Mouse (Mus musculus) embryonic facial prominence, embryonic 13.5 days (tissue): ENCODE measurements around the gene Slc16a9. TPM values are rescaled to one million over a fixed set of nuclear protein-coding genes. Genes with fewer than 3 reads are reported as not detected.
A peak's percentile ranks its signal among the peaks of the same experiment; 100 is the strongest.

Experiments
- ATAC-seq: fragments of 200-750 bp; cut with Nextera tagmentation; 2 replicates; pipeline ENCODE4 v1.8.0; 2017; ENCODE audit warnings: low read depth; ENCODE audit not compliant: insufficient number of reproducible peaks, insufficient read depth, low FRiP score, low TSS enrichment
- H3K27ac ChIP-seq: fragments of 300-500 bp; sonication (generic); 2 replicates; pipeline ENCODE4 v1.5.1; 2015; ENCODE audit warnings: moderate library complexity, mild to moderate bottlenecking, inconsistent platforms
- H3K27me3 ChIP-seq: fragments of 300-500 bp; sonication (generic); 2 replicates; pipeline ENCODE4 v1.6.1; 2015; ENCODE audit warnings: mild to moderate bottlenecking, inconsistent platforms
- H3K36me3 ChIP-seq: fragments of 300-500 bp; sonication (generic); 2 replicates; pipeline ENCODE4 v1.6.1; 2015; ENCODE audit warnings: mild to moderate bottlenecking, inconsistent platforms
- H3K4me1 ChIP-seq: fragments of 300-500 bp; sonication (generic); 2 replicates; pipeline ENCODE4 v1.6.1; 2015; ENCODE audit warnings: inconsistent platforms
- H3K4me2 ChIP-seq: fragments of 300-500 bp; sonication (generic); 2 replicates; pipeline ENCODE4 v1.6.1; 2015; ENCODE audit warnings: moderate library complexity, mild to moderate bottlenecking, inconsistent platforms
- H3K4me3 ChIP-seq: fragments of 300-500 bp; sonication (generic); 2 replicates; pipeline ENCODE4 v1.5.1; 2015; ENCODE audit warnings: mild to moderate bottlenecking, inconsistent platforms
- H3K9ac ChIP-seq: fragments of 300-500 bp; sonication (generic); 2 replicates; pipeline ENCODE4 v1.6.1; 2015; ENCODE audit warnings: mild to moderate bottlenecking, inconsistent platforms
- H3K9me3 ChIP-seq: fragments of 300-500 bp; sonication (generic); 2 replicates; pipeline ENCODE4 v1.6.1; 2016; ENCODE audit warnings: inconsistent platforms
- WGBS: fragments of 180-500 bp; shearing (Covaris S2); methylation state at CpG from one replicate; pipeline ENCODE4 v1.1.7; 2015; ENCODE audit warnings: mixed read lengths; 5-methylcytosine and 5-hydroxymethylcytosine counted together
- polyA plus RNA-seq: library from polyadenylated mRNA; unstranded; fragments of >200 nt; fragmentation: Nextera tagmentation; extraction: Ambion mirVana; gene quantifications from 2 replicates; pipeline ENCODE4 v1.2.1, GENCODE M21; 2015

Slc16a9 gene
- polyA plus RNA-seq, 1 experiment from 2014 or later = 1.1 TPM

- H3K9me3 ChIP-seq = no peaks in the 10 kb centered on the region
- no peak for ATAC-seq
- H3K4me2 ChIP-seq = no peak overlapping the region
- peaks cover 10% of the 10 kb centered on the region; the same call in 1 of the 2 replicates for H3K4me1 ChIP-seq
- H3K4me3 ChIP-seq = no peak overlapping the region
- H3K27me3 ChIP-seq = no peaks in the 10 kb centered on the region
- WGBS = 44% methylated on average over 9 of the region's 9 CpGs
- no peak overlapping the region for H3K9ac ChIP-seq
- no peak overlapping the region for H3K27ac ChIP-seq
- no peaks in the 10 kb centered on the region for H3K36me3 ChIP-seq
Observed at GRCm38 (mm10) chr10:70287825-70288235, 42.9 kb downstream of the Slc16a9 start.

GRCm38 (mm10) chr10:70288406-70289327 is 43.8 kb downstream of the Slc16a9 start:
- Histone ChIP-seq H3K4me2 (no peak overlapping the region), H3K27ac (no peak overlapping the region), H3K27me3 (no peaks in the 10 kb centered on the region), H3K9ac (no peak overlapping the region), H3K9me3 (no peaks in the 10 kb centered on the region), H3K36me3 (no peaks in the 10 kb centered on the region), H3K4me1 (peaks cover 10% of the 10 kb centered on the region; the same call in 1 of the 2 replicates), H3K4me3 (no peak overlapping the region)
- 66% methylated on average over 14 of the region's 14 CpGs for WGBS
- no peak for ATAC-seq

GRCm38 (mm10) chr10:70292014-70292413 is 47.1 kb downstream of the Slc16a9 start:
- H3K36me3 ChIP-seq = no peaks in the 10 kb centered on the region
- 13% methylated on average over 7 of the region's 7 CpGs for WGBS
- no peak overlapping the region for H3K4me2 ChIP-seq
- no peaks in the 10 kb centered on the region for H3K9me3 ChIP-seq
- no peaks in the 10 kb centered on the region for H3K27me3 ChIP-seq
- peaks cover 10% of the 10 kb centered on the region; the same call in 1 of the 2 replicates for H3K4me1 ChIP-seq
- no peak overlapping the region for H3K27ac ChIP-seq
- no peak overlapping the region for H3K9ac ChIP-seq
- ATAC-seq = no peak
- H3K4me3 ChIP-seq = no peak overlapping the region

GRCm38 (mm10) chr10:70294094-70294493 is 49.2 kb downstream of the Slc16a9 start:
- Histone ChIP-seq H3K9me3 (no peaks in the 10 kb centered on the region), H3K4me2 (no peak overlapping the region), H3K27ac (no peak overlapping the region), H3K27me3 (peaks cover 6% of the 10 kb centered on the region), H3K9ac (no peak overlapping the region), H3K4me1 (peaks cover 7% of the 10 kb centered on the region; the same call in 1 of the 2 replicates), H3K4me3 (no peak overlapping the region), H3K36me3 (no peaks in the 10 kb centered on the region)
- ATAC-seq = no peak
- 53% methylated on average over 8 of the region's 8 CpGs for WGBS

GRCm38 (mm10) chr10:70296531-70297366 is 51.8 kb downstream of the Slc16a9 start:
- 5% methylated on average over 19 of the region's 20 CpGs for WGBS
- Histone ChIP-seq H3K4me1 (peaks cover 14% of the 10 kb centered on the region; the same call in 1 of the 2 replicates), H3K27ac (no peak overlapping the region), H3K27me3 (peaks cover 6% of the 10 kb centered on the region), H3K9ac (0 out of 2 replicates have a peak overlapping the region, but pooled peaks have one; percentile 51), H3K9me3 (no peaks in the 10 kb centered on the region), H3K4me2 (peak overlapping the region; percentile 44), H3K4me3 (no peak overlapping the region), H3K36me3 (no peaks in the 10 kb centered on the region)
- ATAC-seq = peak; percentile 71; the same call in 1 of the 2 replicates

- Histone ChIP-seq H3K9ac (no peak overlapping the region), H3K9me3 (no peaks in the 10 kb centered on the region), H3K27me3 (peaks cover 6% of the 10 kb centered on the region), H3K36me3 (no peaks in the 10 kb centered on the region), H3K27ac (no peak overlapping the region), H3K4me2 (no peak overlapping the region), H3K4me1 (peaks cover 7% of the 10 kb centered on the region; the same call in 1 of the 2 replicates), H3K4me3 (no peak overlapping the region)
- ATAC-seq = no peak
- 68% methylated on average over 2 of the region's 2 CpGs for WGBS
Observed at GRCm38 (mm10) chr10:70299118-70299517, 54.2 kb downstream of the Slc16a9 start.

GRCm38 (mm10) chr10:70299653-70300052 is 54.8 kb downstream of the Slc16a9 start:
- Histone ChIP-seq H3K27me3 (peaks cover 6% of the 10 kb centered on the region), H3K36me3 (no peaks in the 10 kb centered on the region), H3K9me3 (no peaks in the 10 kb centered on the region), H3K4me3 (no peak overlapping the region), H3K4me2 (no peak overlapping the region), H3K27ac (no peak overlapping the region), H3K4me1 (peaks cover 7% of the 10 kb centered on the region; the same call in 1 of the 2 replicates), H3K9ac (no peak overlapping the region)
- 19% methylated on average over 5 of the region's 5 CpGs for WGBS
- ATAC-seq = no peak

- H3K9ac ChIP-seq = no peak overlapping the region
- 36% methylated on average over 2 of the region's 2 CpGs for WGBS
- H3K9me3 ChIP-seq = no peaks in the 10 kb centered on the region
- ATAC-seq = no peak
- H3K27me3 ChIP-seq = peaks cover 6% of the 10 kb centered on the region
- no peak overlapping the region for H3K4me3 ChIP-seq
- no peak overlapping the region for H3K27ac ChIP-seq
- H3K36me3 ChIP-seq = no peaks in the 10 kb centered on the region
- H3K4me1 ChIP-seq = peaks cover 7% of the 10 kb centered on the region; the same call in 1 of the 2 replicates
- no peak overlapping the region for H3K4me2 ChIP-seq
Observed at GRCm38 (mm10) chr10:70301190-70301589, 56.3 kb downstream of the Slc16a9 start.

GRCm38 (mm10) chr10:70303203-70303602 is 58.3 kb downstream of the Slc16a9 start:
- Histone ChIP-seq H3K9me3 (no peaks in the 10 kb centered on the region), H3K4me2 (no peak overlapping the region), H3K27me3 (no peaks in the 10 kb centered on the region), H3K9ac (no peak overlapping the region), H3K4me3 (no peak overlapping the region), H3K4me1 (peaks cover 7% of the 10 kb centered on the region; the same call in 1 of the 2 replicates), H3K36me3 (no peaks in the 10 kb centered on the region), H3K27ac (no peak overlapping the region)
- WGBS = 82% methylated on average over 6 of the region's 6 CpGs
- no peak for ATAC-seq

- 58% methylated on average over 5 of the region's 5 CpGs for whole genome bisulfite sequencing
- Histone ChIP-seq H3K4me1 (0 out of 2 replicates have a peak, but pooled peaks cover 4% of the 10 kb centered on the region), H3K4me3 (no peak overlapping the region), H3K27me3 (no peaks in the 10 kb centered on the region), H3K36me3 (no peaks in the 10 kb centered on the region), H3K9me3 (no peaks in the 10 kb centered on the region), H3K4me2 (no peak overlapping the region), H3K27ac (no peak overlapping the region), H3K9ac (no peak overlapping the region)
- ATAC-seq = no peak
Observed at GRCm38 (mm10) chr10:70305683-70306082, 60.8 kb downstream of the Slc16a9 start.

- H3K36me3 ChIP-seq = no peaks in the 10 kb centered on the region
- WGBS = 90% methylated on average over 8 of the region's 8 CpGs
- H3K4me1 ChIP-seq = no peaks in the 10 kb centered on the region
- H3K4me2 ChIP-seq = no peak overlapping the region
- H3K27me3 ChIP-seq = no peaks in the 10 kb centered on the region
- no peaks in the 10 kb centered on the region for H3K9me3 ChIP-seq
- no peak overlapping the region for H3K27ac ChIP-seq
- no peak overlapping the region for H3K9ac ChIP-seq
- no peak overlapping the region for H3K4me3 ChIP-seq
- ATAC-seq = no peak
Observed at GRCm38 (mm10) chr10:70309416-70309815, 64.5 kb downstream of the Slc16a9 start.
